Mouse (Mus musculus) induced T-regulatory cell, adult 2 months (primary cell): ENCODE results near the gene Adssl1.

ENCODE experiments used
- DNase-seq: peaks from one replicate; pipeline ENCODE4 v3.0.0-alpha.2; 2012; ENCODE audit warnings: low read depth

The Adssl1 gene

GRCm38 (mm10) chr12:112654076-112654475, 34.2 kb downstream of the Adssl1 start:
- no peak for DNase-seq

- no peak for DNase-seq
These were observed 38.8 kb downstream of the Adssl1 start for GRCm38 (mm10) chr12:112658619-112659018.

GRCm38 (mm10) chr12:112659109-112659508, 39.3 kb downstream of the Adssl1 start:
- peak; percentile 31 for DNase-seq

GRCm38 (mm10) chr12:112660576-112661326, 40.9 kb downstream of the Adssl1 start:
- DNase-seq, result no peak

GRCm38 (mm10) chr12:112661327-112661605, 41.4 kb downstream of the Adssl1 start:
- DNase-seq, result no peak

GRCm38 (mm10) chr12:112661851-112662250, 42.0 kb downstream of the Adssl1 start:
- no peak for DNase-seq

- no peak for DNase-seq
These were observed 43.5 kb downstream of the Adssl1 start for GRCm38 (mm10) chr12:112663303-112663702.

- DNase-seq, result no peak
These were observed 43.9 kb downstream of the Adssl1 start for GRCm38 (mm10) chr12:112663716-112664115.

- DNase-seq, result no peak
These were observed 44.3 kb downstream of the Adssl1 start for GRCm38 (mm10) chr12:112664124-112664523.

- no peak for DNase-seq
These were observed 44.8 kb downstream of the Adssl1 start for GRCm38 (mm10) chr12:112664656-112665055.

- no peak for DNase-seq
These were observed 45.6 kb downstream of the Adssl1 start for GRCm38 (mm10) chr12:112665445-112665844.

GRCm38 (mm10) chr12:112665881-112666544, 46.2 kb downstream of the Adssl1 start:
- no peak for DNase-seq

GRCm38 (mm10) chr12:112667619-112668297, 47.9 kb downstream of the Adssl1 start:
- DNase-seq, result no peak

GRCm38 (mm10) chr12:112670718-112671393, 51.0 kb downstream of the Adssl1 start:
- no peak for DNase-seq

GRCm38 (mm10) chr12:112671891-112672290, 52.0 kb downstream of the Adssl1 start:
- DNase-seq, result no peak

GRCm38 (mm10) chr12:112672744-112673575, 53.1 kb downstream of the Adssl1 start:
- peak; percentile 71 for DNase-seq

- peak; percentile 49 for DNase-seq
These were observed 53.8 kb downstream of the Adssl1 start for GRCm38 (mm10) chr12:112673576-112674091.

- peak; percentile 79 for DNase-seq
These were observed 54.5 kb downstream of the Adssl1 start, which contains the start of gene Akt1 for GRCm38 (mm10) chr12:112674132-112675011. TSS of gene Akt1 (minus strand) at chr12:112674884.

GRCm38 (mm10) chr12:112675245-112676035, 55.6 kb downstream of the Adssl1 start:
- DNase-seq, result peak; percentile 96
